Mouse (Mus musculus) urinary bladder, postnatal 10 days (tissue): ENCODE results near the gene Rnf123.

Experiments
- DNase-seq: peaks from one replicate; pipeline ENCODE4 v3.0.0; 2022; ENCODE audit warnings: low spot score

Rnf123 gene

DNA sequence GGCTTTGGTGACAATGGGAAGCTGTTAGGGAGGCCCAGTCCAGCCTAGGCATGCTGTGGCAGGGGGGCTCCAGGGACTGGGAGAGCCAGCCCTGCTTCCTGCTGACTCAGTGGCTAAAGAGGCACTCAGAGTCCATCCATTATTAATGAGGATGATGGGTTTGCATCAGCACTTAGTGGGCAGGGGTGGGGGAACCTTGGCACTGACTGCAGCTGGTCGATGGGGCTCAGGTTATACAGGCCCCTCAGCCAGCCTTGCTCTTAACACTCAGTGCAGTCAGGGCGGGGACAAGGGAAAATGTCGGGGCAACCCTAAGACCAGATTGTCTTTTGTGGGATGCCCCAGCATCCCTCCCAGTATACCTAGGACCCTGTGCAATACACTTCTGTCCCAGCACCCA, 21.0 kb downstream of the Rnf123 start:
- DNase-seq = no peak

DNA sequence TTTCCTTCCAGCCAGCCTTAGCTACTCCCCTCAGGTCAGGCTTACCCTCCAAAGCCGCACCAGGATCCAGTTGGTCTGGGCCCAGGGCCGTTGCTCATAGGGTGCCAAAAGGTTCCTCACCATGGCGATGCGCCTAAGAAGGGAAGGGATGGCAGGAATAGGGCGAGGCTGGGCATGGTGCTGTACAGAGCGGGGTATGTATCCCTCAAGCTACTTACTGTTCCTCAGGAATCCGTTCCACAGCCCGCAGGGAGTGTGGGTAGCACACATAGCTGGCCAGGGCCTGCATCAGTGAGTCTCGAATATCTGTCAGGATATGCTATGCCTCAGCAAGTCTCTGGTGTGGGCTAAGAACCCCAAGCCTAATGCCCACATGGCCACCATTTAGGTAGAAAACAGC, 24.9 kb downstream of the Rnf123 start:
- no peak for DNase-seq

DNA sequence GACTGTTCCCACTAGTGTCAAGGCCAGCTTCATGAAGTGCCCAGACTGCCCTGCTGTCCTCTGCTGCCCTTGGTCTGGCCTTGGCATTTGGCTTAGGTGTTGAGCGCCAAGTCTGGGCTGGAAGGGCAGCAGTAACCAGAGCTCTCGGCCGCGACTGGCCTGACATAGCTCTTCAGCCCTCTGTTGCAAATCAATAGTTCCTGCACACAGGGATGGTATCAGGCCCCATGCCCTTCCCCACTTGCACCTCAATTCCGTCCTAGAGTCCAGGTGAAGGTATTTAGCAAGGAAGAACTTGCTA, 25.9 kb downstream of the Rnf123 start:
- no peak for DNase-seq

DNA sequence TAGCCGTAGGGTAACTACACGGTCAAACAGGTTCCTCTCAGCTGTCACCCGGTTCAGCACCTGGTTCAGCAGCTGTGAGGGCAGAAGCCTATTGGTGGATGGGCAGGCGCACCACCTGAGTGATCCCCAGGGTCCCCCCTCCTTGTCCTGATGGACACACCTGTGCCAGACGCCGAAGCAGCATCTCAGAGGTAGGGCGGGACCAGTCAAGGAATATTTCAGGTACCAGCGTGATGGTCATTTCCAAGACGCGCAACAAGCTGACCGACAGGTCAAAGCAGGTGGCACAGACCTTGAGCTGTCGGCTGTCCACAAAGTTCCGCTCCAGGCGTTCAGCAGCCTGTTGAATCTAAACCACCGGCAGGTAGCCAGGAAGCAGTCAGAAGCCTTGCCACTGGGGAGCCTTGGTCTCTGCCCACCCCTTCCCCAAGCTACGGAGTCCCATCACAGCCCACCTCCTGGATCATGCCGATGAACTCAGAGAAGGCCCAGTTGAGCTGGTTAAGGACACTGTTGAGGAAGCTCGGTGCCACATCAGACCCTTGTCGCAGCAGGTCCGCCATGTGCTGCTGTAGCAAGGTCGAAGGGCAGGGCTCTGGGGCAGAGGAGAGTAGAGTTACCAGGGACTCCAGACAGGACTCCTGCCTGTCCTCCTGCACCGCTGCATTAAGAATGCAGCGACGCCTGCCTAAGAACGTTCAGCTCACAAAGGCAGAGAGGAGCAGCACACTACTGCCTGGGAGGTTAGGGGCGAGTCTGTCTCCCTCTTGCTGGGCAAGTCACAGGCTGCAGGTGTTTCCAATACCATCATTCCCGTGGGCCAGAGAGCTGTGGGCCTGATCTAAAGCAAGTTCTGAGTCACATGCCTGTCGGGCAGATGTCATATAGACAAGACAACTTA, 26.5 kb downstream of the Rnf123 start:
- DNase-seq = no peak

DNA sequence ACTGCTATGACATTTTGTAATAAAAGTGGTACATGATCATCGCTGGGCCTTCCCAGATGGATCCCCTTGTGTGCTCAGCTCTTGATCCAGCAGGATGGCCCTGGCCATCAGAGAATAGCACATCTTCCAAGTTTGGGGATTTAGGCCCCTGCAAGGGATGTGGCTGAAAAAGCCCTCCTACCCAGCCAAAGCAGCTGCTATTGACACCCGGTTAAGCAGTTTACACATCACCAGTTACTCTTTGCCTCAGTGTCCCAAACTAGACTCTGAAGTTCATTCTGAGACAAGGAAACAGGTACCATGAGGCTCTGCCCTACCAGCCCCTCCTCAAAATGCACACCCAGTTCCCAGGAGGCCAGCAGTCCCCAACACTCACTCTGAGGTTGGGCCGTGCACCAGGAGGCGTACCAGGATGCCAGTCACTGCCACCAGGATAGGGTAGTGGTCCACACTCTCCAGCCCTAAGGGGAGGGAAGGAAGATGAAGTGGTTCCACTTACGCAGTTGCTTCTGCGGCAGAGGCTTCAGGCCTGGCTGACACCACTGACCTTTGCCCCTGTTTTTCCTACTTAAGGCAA, 27.4 kb downstream of the Rnf123 start:
- DNase-seq = no peak

DNA sequence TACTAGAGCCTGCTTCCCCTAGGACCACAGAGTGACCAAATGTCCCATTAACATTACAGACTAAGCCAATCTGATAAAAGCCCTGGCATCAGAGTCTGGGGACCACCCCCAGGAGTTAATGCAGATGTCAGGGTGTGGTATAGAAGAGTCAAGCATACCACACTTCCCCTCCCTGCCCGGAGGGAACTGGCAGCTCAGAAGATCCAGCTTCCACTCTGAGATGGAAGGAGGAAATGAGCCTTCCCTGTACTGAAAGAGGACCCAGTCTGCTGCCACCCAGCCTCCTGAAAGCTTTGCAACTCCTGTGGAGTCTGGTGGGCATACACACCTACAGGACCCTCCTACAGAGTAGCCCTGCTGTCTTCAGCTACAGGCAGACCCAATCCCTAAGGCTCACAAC, 28.1 kb downstream of the Rnf123 start:
- DNase-seq = no peak

DNA sequence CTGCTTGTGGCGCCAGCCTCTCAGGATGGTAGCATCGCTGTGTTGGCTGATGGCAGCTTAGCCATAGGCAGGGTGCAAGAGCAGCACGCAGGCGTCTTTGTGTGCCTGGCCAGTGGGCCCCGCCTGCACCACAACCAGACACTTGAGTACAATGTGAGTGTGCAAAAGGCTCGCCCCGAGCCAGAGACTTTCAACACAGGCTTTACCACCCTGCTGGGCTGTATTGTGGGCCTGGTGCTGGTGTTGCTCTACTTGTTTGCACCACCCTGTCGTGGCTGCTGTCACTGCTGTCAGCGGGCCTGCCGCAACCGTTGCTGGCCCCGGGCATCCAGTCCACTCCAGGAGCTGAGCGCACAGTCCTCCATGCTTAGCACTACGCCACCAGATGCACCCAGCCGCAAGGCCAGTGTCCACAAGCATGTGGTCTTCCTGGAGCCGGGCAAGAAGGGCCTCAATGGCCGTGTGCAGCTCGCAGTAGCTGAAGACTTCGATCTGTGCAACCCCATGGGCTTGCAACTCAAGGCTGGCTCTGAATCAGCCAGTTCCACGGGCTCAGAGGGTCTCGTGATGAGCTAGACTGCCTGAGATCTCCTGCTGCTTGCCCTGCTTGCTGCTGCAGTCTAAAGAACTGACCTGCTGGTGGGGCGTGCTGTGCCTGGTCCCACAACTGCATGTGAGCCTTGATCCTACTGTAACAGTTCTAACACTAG, 28.7 kb downstream of the Rnf123 start:
- DNase-seq = no peak

DNA sequence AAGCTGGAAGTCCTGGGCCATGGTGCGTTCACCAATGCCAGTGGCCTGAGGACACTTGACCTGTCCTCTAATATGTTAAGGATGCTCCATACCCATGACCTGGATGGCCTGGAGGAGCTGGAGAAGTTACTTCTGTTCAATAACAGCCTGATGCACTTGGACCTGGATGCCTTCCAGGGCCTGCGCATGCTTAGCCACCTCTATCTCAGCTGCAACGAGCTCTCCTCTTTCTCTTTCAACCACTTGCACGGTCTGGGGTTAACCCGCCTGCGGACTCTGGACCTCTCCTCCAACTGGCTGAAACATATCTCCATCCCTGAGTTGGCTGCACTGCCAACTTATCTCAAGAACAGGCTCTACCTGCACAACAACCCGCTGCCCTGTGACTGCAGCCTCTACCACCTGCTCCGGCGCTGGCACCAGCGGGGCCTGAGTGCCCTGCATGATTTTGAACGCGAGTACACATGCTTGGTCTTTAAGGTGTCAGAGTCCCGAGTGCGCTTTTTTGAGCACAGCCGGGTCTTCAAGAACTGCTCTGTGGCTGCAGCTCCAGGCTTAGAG, 29.4 kb downstream of the Rnf123 start:
- DNase-seq = no peak

DNA sequence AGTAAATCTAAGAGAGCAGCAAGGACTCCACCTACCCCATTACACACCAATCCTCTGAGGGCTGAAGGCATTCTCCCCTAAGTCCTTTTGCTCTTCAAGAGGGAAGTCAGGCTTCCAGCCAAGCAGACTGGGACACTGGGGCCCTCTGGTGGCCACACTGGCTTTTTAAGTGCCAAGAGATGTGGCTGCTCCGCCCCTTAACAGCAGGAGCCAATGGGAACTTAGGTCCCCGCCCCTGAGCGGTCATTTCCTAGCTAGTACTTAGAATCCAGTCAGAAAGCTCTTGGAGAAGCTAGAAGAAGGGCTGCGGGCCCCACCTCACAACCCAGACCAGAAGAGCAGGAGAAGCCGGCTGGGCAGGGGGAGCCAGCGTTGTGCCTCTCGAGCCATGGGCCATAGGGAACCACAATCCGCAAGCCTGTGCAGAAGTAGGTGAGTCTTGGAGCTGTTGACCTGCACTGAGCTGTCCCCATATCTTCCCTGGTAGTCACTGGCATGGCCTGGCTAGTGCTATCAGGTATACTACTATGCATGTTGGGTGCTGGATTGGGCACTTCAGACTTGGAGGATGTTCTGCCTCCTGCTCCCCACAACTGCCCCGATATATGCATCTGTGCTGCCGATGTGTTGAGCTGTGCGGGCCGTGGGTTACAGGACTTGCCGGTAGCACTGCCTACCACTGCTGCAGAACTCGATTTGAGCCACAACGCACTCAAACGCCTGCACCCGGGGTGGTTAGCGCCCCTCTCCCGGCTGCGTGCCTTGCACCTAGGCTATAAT, 30.1 kb downstream of the Rnf123 start, which contains the start of gene Amigo3:
TSS of gene Amigo3 (plus strand) at position 275 of the 780 bp plus-strand sequence.
- DNase-seq = peak; percentile 88

DNA sequence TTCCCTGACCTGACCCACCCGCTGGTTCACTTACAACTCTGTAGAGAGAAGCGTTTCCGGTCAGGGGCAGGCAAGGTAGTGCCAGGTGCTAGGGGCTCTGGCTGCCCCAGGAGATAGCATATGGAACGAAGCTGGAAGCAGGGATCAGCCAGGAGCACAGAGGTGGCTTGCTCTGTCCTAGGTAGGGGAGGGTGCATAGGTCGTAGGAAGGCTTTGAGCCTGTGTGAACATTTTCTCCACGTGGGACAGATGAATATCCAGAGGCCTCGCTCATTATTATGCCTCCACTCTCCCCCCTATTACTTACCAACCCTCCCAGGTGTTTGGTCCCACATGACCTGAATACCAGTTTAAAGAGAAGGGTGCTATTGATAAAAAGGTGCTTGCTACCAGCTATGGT, 30.7 kb downstream of the Rnf123 start:
- no peak for DNase-seq

DNA sequence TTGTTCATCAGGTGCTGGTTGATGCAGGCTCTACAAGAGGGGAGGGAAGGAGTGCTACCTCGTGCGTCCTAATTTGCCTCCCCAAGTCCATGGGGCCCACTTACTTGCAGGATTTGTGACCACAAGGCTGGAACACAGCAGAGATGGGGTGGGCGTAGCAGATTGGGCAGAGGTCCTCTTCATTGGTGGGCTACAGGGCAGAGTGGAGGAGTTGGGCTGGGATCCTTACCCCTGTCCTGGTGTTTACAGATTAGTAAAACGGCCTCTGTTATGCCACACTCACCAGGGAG, 31.3 kb downstream of the Rnf123 start:
- no peak for DNase-seq

DNA sequence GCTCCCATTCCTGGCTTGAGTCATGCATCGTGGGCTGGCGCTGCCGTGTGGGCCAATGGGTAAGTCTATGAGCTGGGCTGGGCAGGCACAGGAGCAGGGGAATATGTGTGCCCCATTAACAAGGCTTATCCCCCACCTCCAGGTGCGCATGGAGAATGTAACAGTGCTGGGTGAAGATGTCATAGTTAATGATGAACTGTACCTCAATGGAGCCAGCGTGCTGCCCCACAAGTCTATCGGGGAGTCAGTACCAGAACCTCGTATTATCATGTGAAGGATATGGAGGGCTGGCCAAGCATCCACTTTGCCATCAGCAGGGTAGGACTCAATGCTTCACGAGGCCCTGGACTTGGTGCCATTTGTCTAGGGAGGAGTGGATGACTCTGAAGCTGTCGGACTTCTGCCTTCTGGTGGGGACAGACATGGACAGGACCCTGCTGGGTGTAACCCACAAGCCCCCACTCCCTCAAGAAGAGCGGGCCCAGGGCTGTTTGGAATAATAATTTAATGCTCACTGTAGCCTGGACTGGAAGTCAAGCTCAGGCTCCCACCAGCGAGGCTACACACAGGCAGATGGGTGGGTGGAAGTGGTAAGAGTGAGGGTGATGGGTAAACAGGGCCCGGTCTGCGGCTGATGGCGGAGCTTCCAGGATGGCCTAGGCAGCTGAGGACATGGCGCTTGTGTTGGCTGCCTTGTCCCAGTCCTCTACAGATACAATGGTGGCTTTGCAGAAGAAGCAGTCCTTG, 31.8 kb downstream of the Rnf123 start:
- no peak for DNase-seq

DNA sequence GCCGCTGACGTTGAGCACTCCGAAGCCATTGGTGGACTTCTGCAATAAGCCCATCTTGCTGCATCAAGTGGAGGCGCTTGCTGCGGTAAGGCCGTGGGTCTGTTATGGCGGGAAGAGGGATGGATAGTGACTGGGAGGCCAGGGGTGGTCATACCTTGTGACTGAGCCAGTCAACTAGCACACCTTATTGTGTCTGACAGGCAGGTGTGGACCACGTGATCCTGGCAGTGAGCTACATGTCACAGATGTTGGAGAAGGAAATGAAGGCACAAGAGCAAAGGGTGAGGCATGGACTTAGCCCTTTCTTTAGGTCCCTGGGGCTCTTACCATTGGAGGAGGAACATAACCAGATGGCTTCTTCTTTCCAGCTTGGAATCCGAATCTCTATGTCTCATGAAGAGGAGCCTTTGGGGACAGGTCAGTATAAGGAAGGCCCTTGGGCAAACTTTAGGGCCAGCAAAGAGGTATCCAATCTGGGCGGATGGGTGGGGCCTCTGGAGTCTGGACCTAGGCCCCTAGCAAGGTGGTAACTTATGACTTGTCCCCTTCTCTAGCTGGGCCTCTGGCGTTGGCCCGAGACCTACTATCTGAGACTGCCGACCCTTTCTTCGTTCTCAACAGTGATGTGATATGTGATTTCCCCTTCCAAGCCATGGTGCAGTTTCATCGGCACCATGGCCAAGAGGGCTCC, 33.4 kb downstream of the Rnf123 start:
- no peak for DNase-seq

DNA sequence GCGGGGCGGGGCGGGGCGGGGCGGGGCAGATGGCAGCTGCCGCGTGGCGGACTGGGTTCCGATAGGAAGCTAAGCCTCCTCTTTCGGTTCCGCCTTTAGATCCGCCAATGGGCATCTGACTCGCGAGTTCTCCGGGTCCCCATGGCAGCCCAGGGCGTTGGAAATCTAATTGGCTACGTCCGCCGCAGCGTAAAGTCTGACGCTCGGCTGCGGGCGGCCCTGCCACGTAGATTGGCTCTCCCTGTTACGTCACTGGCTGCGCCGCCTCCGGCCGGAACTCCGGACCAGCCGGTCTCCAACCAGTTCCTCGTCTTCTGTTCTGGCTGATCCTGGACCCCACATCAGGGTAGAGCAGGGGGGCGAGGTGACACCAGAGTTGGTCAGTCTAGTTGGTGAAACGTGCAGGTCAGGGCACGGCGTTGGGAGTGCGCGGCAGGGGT, 34.1 kb downstream of the Rnf123 start, which contains the start of gene Gmppb:
TSS of gene Gmppb (plus strand) at position 227 of the 440 bp plus-strand sequence.
- peak; percentile 80 for DNase-seq

DNA sequence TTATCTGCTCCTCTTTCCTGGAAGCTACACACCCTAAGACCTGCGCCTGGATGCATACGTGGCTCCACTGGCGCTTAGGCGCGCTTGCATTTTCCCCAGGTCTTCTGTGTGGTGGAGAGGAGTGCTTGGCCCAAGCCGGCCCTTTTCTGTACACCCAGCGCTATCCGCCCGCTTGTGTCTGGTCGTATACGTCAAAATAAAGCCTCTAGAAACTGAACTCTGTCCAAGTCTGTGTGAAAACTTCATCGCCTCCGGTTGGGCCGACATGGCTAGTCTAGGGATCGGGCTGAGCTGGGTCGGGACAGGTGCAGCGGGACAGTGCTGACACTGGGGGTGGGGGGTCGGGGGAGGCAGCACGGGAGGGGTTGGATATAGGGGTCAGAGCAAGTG, 34.6 kb downstream of the Rnf123 start:
- no peak for DNase-seq

DNA sequence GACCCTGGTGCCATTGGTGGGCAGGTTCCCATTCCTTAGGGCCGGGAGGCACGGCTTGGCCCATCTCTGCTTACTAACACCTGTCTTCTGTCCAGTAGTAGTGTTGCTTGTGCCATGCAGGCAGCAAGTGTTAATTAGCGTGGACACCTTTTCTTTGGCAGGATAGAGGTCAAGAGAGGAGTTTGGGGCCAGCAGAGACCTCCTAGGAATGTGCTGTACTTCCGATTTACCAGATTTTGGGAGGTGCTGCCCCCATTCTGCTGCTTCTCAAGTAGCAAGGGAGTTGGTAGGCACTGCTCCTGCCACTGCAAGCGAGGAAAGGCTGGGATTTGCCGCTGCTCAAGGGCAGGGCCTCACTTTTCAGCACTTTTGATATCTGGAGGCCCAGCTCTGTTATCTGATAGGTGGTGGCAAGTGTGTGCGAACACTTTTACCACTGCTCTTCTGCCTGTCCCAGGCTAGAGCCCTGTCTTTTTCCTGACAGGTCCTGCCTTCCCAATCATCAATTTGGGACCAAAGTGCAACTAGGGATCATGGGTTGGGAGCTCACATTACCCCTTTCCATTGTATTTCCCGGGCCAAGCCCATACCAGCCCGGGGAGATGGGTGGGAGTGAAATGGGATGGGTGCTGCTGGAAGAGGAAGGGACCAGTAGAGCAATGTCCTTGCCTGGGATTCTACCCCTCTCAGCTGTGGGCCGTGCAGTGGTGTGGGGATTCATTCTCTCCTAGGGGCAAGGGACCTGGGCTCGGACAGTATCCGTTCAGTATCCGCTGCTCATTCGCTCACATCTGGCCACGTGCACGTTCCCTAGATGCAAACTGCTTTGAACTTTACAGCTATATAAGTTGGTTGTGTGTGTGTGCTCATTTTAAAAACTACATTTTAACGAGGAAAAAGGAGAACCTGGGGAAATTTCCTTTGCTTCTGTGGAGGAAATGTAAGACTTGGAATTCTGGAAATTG, 35.3 kb downstream of the Rnf123 start:
- DNase-seq = no peak

DNA sequence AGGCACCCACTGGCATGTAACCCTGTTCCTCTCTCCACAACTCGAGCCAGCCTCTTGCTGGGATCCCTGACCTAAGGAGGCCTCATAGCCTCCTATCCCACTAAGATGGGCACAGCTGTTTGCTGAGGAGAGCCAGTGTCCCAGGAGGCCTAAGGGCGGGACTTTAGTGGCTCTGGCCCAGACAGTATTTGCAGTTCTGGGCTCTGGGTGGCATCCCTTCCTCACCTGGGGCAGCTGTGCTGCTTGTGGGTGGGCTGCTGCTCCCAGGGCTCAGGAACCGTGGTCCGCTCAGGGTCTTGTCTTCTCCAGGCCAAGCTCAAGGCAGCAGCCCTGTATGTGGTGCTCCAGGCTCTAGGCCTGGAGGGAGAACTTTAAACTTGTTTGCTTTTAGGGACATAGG, 36.6 kb downstream of the Rnf123 start:
- no peak for DNase-seq

DNA sequence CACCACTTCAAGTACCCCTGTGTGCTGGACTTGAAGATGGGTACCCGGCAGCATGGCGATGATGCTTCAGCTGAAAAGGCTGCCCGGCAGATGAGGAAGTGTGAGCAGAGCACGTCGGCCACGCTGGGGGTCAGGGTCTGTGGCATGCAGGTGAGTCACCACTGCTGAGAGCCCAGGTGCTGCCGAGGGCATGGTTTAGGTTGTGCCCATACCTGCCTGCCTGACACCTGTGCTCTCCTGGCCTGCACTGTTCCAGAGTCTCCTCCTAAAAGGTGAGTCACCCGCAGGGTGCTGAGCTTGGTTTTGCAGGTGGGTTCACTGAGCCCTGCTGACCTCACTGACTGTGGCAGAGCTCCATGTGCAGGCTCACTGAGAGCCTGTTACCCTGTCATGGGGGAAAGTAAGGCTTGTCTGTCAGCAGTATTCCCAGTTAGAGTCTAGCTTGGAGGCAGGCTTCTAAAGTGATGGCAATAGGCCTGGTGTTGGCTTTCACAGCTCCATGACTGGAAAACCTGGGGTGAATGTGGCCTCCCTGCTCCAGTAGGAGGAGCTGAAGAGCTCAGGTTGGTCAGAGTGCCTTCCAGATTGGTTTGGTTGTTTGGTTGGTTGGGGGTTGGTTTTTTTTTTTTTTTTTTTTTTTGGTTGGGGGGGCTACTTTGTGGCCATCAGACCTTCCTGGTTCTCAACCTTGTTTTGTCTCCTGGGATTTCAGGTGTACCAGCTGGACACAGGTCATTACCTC, 38.2 kb downstream of the Rnf123 start:
- DNase-seq = no peak
